Mouse (Mus musculus): ENCODE measurements around the gene Cmtm5. TPM values are rescaled to one million over a fixed set of nuclear protein-coding genes. Genes with fewer than 3 reads are reported as not detected.
"Not testable (repeated sequence)": the region's sequence is repeated elsewhere in the genome, so short reads cannot be mapped to it uniquely, and the experiment has no call there.

The Cmtm5 gene
- polyA plus RNA-seq, 1 experiment from 2014 or later: 4.6 TPM

GRCm38 (mm10) chr14:54963727-54964126 lies 27.7 kb downstream of the Cmtm5 start:
- Histone ChIP-seq H3K9ac (no peak overlapping the region), H3K27me3 (replicated peaks) (no peaks in the 10 kb centered on the region), H3K4me1 (no peaks in the 10 kb centered on the region), H3K4me3 (replicated peaks) (no peak overlapping the region), H3K27ac (no peak overlapping the region), H3K36me3 (no peaks in the 10 kb centered on the region), H3K4me2 (no peak overlapping the region), H3K9me3 (no peaks in the 10 kb centered on the region)
- ATAC-seq (ENCODE audit: insufficient read depth, low FRiP score, low read depth): no peak
- 89% methylated on average over 11 of the region's 11 CpGs for WGBS

GRCm38 (mm10) chr14:54965044-54965443 lies 29.0 kb downstream of the Cmtm5 start:
- H3K9me3 ChIP-seq: no peaks in the 10 kb centered on the region
- no peak overlapping the region for H3K27ac ChIP-seq
- H3K36me3 ChIP-seq: no peaks in the 10 kb centered on the region
- H3K27me3 ChIP-seq (replicated peaks): no peaks in the 10 kb centered on the region
- WGBS: 67% methylated on average over 15 of the region's 15 CpGs
- H3K4me3 ChIP-seq (replicated peaks): no peak overlapping the region
- no peak overlapping the region for H3K9ac ChIP-seq
- no peak overlapping the region for H3K4me2 ChIP-seq
- no peak for ATAC-seq (ENCODE audit: insufficient read depth, low FRiP score, low read depth)
- no peaks in the 10 kb centered on the region for H3K4me1 ChIP-seq

- Histone ChIP-seq H3K36me3 (no peaks in the 10 kb centered on the region), H3K27me3 (replicated peaks) (no peaks in the 10 kb centered on the region), H3K4me3 (replicated peaks) (no peak overlapping the region), H3K4me2 (no peak overlapping the region), H3K9me3 (no peaks in the 10 kb centered on the region), H3K4me1 (no peaks in the 10 kb centered on the region), H3K9ac (no peak overlapping the region), H3K27ac (no peak overlapping the region)
- 45% methylated on average over 6 of the region's 6 CpGs for WGBS
- no peak for ATAC-seq (ENCODE audit: insufficient read depth, low FRiP score, low read depth)
These were observed 29.6 kb downstream of the Cmtm5 start for GRCm38 (mm10) chr14:54965631-54966030.

DNA sequence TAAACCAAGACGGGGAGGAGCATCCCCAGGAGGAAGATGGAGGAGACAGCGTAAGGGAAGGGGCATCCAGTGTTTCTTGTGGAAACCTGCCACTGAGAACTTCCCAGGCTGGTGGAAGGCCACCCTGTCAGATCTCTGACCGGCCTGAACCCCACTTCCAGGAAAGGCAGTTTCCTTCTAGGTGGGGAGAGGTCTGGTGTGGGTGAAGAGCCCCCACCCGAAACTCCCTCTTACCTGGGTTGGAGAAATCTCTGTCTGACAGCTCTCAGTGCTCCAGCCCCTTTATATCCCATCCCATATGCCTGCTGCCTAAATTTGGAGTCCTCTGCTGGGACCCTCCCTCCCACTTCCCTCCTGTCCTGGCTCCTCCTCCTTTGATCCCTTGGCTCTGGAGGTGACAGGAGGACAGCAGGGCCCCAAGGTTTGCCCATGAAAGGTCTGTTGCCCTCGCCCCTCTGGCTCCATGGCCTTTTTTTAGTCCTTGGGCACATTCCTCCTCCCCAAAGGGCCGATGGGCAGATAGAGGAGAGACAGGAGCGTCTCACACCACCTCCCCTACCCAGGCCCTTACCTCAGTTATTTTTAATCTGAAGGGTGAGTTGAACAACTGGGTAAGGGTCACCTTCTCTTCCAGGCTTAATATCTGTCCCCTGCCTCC lies 30.4 kb downstream of the Cmtm5 start, which contains the start of gene Myh6:
Myh6 (minus strand) TSS at position 608 of the 658 bp plus-strand sequence.
- ATAC-seq (ENCODE audit: insufficient read depth, low FRiP score, low read depth): no peak
- Histone ChIP-seq H3K4me2 (no peak within 1 kb of the TSS), H3K27ac (no peak within 1 kb of the TSS), H3K9ac (no peak within 1 kb of the TSS), H3K27me3 (replicated peaks) (no peaks in the 10 kb centered on the region), H3K9me3 (no peaks in the 10 kb centered on the region), H3K36me3 (no peaks in the 10 kb centered on the region), H3K4me3 (replicated peaks) (no peak within 1 kb of the TSS), H3K4me1 (no peaks in the 10 kb centered on the region)
- 63% methylated on average over 7 of the region's 7 CpGs for WGBS

DNA sequence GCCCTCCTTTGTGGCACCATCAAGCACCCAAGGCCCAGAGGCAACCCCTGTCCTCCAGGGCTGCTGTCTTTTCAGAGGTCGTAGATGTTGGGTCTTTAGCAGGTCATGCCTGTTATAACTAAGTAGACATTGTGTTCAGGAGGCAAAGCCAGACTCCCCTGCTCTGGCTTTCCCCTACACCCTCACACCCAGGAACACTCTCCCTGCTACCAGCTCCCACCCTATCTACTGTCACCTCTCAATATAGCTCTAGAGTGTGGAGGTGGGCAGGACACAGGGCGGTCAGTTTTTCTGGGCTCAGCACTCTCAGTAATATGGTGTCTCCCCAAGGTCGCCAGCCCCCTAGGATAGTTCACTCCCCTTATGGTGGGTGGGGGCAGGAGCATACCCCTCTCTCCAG lies 31.8 kb downstream of the Cmtm5 start:
- ATAC-seq (ENCODE audit: insufficient read depth, low FRiP score, low read depth): no peak
- WGBS: 91% methylated on average over 3 of the region's 3 CpGs
- no peak overlapping the region for H3K4me2 ChIP-seq

GRCm38 (mm10) chr14:54968344-54968743 lies 32.3 kb downstream of the Cmtm5 start:
- no peak for ATAC-seq (ENCODE audit: insufficient read depth, low FRiP score, low read depth)
- no peak overlapping the region for H3K4me3 ChIP-seq (replicated peaks)
- no peak overlapping the region for H3K4me2 ChIP-seq
- H3K9me3 ChIP-seq: no peaks in the 10 kb centered on the region
- no peak overlapping the region for H3K27ac ChIP-seq
- no peak overlapping the region for H3K9ac ChIP-seq
- H3K27me3 ChIP-seq (replicated peaks): no peaks in the 10 kb centered on the region
- no peaks in the 10 kb centered on the region for H3K4me1 ChIP-seq
- no peaks in the 10 kb centered on the region for H3K36me3 ChIP-seq

More for the DNA sequence above, 31.8 kb downstream of the Cmtm5 start:
- H3K9ac ChIP-seq: no peak overlapping the region
- no peaks in the 10 kb centered on the region for H3K9me3 ChIP-seq
- no peak overlapping the region for H3K27ac ChIP-seq
- H3K4me1 ChIP-seq: no peaks in the 10 kb centered on the region
- no peak overlapping the region for H3K4me3 ChIP-seq (replicated peaks)
- no peaks in the 10 kb centered on the region for H3K27me3 ChIP-seq (replicated peaks)
- no peaks in the 10 kb centered on the region for H3K36me3 ChIP-seq

DNA sequence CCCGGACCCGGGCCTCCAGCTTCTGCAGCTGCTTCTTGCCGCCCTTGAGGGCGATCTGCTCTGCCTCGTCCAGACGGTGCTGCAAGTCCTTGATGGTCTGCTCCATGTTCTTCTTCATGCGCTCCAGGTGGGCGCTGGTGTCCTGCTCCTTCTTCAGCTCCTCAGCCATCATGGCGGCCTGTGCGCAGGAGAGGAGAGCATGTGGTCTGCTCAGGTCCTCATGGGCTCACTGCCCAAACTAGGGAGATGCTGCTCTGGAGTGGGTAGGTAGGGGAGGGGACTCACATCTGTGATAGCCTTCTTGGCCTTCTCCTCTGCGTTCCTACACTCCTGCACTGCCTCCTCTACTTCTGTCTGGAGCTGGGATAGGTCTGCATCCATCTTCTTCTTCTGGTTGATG lies 36.7 kb downstream of the Cmtm5 start:
- H3K36me3 ChIP-seq; ATAC-seq (ENCODE audit: insufficient read depth, low FRiP score, low read depth); H3K27me3 ChIP-seq (replicated peaks); H3K27ac ChIP-seq; H3K9me3 ChIP-seq; H3K9ac ChIP-seq; H3K4me1 ChIP-seq; H3K4me2 ChIP-seq; H3K4me3 ChIP-seq (replicated peaks): not testable (repeated sequence)
- 91% methylated on average over 11 of the region's 11 CpGs for WGBS

GRCm38 (mm10) chr14:54974068-54974791 lies 38.2 kb downstream of the Cmtm5 start:
- no peaks in the 10 kb centered on the region for H3K27me3 ChIP-seq (replicated peaks)
- 82% methylated on average over 6 of the region's 6 CpGs for WGBS
- H3K4me2 ChIP-seq: no peak overlapping the region
- H3K36me3 ChIP-seq: no peaks in the 10 kb centered on the region
- H3K4me3 ChIP-seq (replicated peaks): no peak overlapping the region
- H3K9me3 ChIP-seq: no peaks in the 10 kb centered on the region
- no peaks in the 10 kb centered on the region for H3K4me1 ChIP-seq
- no peak for ATAC-seq (ENCODE audit: insufficient read depth, low FRiP score, low read depth)
- no peak overlapping the region for H3K27ac ChIP-seq
- no peak overlapping the region for H3K9ac ChIP-seq

DNA sequence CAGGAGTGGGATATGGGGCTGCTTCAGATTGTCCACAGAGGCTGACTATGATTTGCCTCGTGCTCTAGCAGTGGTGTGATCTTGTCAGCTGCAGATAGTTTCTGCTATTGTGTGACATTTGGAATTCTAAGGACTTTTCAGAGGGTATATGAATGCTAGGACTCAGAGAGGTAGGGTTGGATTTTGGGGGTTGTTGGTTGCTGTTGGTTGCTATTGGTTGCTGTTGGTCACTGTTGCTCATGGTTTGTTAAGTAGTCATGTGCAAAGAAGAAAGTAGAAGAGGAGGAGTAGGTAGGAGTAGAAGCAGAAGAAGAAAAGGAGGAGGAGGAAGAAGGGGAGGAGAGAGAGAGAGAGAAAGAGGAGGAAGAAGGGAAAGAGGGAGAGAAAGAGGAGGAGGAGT lies 40.6 kb downstream of the Cmtm5 start, which contains the start of gene Gm17428:
Gm17428 (plus strand) TSS at position 301 of the 400 bp plus-strand sequence.
- Histone ChIP-seq H3K9me3 (no peaks in the 10 kb centered on the region), H3K27me3 (replicated peaks) (no peaks in the 10 kb centered on the region), H3K4me2 (no peak within 1 kb of the TSS), H3K36me3 (no peaks in the 10 kb centered on the region), H3K27ac (no peak within 1 kb of the TSS), H3K4me1 (no peaks in the 10 kb centered on the region), H3K4me3 (replicated peaks) (no peak within 1 kb of the TSS), H3K9ac (no peak within 1 kb of the TSS)
- 64% methylated on average over 1 of the region's 1 CpGs for WGBS
- no peak for ATAC-seq (ENCODE audit: insufficient read depth, low FRiP score, low read depth)

DNA sequence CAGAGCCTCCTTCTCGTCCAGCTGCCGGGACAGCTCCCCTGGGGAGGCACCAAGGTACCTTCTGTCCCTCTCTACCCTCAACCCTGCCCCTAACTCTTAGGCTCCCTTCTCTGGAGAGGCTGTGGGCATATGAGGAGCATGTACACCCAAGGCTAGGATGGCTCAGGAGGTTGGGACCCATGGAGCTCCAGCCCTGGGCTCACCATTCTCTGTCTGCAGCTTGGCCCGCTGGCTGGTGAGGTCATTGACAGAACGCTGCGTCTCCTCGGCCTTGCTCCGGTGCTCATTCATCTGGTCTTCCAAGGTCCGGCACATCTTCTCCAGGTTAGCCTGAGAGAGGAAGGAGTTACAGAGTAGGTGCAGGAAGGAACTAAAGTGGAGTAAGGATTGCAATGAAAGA lies 42.6 kb downstream of the Cmtm5 start:
- no peaks in the 10 kb centered on the region for H3K4me1 ChIP-seq
- no peak overlapping the region for H3K4me3 ChIP-seq (replicated peaks)
- no peak for ATAC-seq (ENCODE audit: insufficient read depth, low FRiP score, low read depth)
- 85% methylated on average over 8 of the region's 8 CpGs for WGBS
- no peak overlapping the region for H3K4me2 ChIP-seq
- H3K27me3 ChIP-seq (replicated peaks): no peaks in the 10 kb centered on the region
- H3K36me3 ChIP-seq: no peaks in the 10 kb centered on the region
- H3K9ac ChIP-seq: no peak overlapping the region
- H3K27ac ChIP-seq: no peak overlapping the region
- no peaks in the 10 kb centered on the region for H3K9me3 ChIP-seq

DNA sequence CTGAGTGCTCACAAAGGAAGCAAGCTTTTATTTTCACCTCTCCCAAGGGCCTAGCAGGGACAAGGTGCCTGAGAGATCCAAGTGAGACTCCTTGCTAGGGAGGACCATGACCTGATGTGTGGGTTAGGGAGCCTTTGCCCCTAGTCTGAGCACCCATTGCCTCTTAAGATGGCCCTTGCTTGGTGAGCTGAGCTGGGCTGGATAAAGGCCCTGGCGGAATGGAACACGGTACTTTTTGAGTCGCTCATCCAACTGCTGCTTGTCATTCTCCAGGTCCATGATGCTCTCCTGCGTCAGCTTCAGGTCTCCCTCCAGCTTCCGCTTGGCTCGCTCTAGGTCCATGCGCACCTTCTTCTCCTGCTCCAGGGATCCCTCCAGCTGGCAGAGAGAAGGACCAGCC lies 45.9 kb downstream of the Cmtm5 start:
- H3K9me3 ChIP-seq: no peaks in the 10 kb centered on the region
- no peak overlapping the region for H3K9ac ChIP-seq
- no peaks in the 10 kb centered on the region for H3K4me1 ChIP-seq
- 93% methylated on average over 7 of the region's 7 CpGs for WGBS
- H3K27ac ChIP-seq: no peak overlapping the region
- H3K4me3 ChIP-seq (replicated peaks): no peak overlapping the region
- H3K36me3 ChIP-seq: no peaks in the 10 kb centered on the region
- H3K4me2 ChIP-seq: no peak overlapping the region
- H3K27me3 ChIP-seq (replicated peaks): no peaks in the 10 kb centered on the region
- ATAC-seq (ENCODE audit: insufficient read depth, low FRiP score, low read depth): no peak

- not testable (repeated sequence) for H3K27ac ChIP-seq; ATAC-seq (ENCODE audit: insufficient read depth, low FRiP score, low read depth); H3K9ac ChIP-seq; H3K36me3 ChIP-seq; H3K4me3 ChIP-seq (replicated peaks); H3K4me2 ChIP-seq; H3K9me3 ChIP-seq; H3K27me3 ChIP-seq (replicated peaks); H3K4me1 ChIP-seq
- WGBS: 88% methylated on average over 9 of the region's 9 CpGs
These were observed 52.4 kb downstream of the Cmtm5 start for GRCm38 (mm10) chr14:54988350-54988874.
